Mouse (Mus musculus) urinary bladder, postnatal 4 days (tissue): ENCODE measurements around the gene Kansl1l.

Experiments used
- DNase-seq, 2 experiments: peaks; one replicate each; pipeline ENCODE4 v3.0.0; 2021 to 2022; ENCODE audit warnings: low spot score in 2 of 2

The Kansl1l gene

DNA sequence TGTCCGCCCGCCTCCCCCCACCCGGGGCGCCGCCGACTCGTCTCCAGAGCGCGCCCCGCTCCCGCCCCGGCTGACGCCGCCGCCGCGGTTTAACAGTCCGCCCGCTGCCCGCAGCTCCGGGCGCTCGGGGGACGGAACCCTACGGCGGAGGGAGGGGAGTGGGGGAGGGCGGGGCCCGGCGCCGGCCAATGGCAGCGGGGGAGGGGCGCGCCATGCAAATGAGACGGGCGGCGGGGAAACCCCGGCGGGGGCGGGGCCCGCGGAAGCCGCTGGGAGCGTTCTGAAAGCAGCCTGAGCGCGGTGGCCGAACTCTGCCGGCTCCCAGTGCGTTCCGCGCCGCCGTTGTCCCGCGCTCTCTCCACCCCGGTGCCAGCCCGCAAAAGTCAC is at the start of gene Kansl1l:
Kansl1l (minus strand) TSS at position 110 of the 387 bp plus-strand sequence.
- peak; percentile 92 to 96 for DNase-seq

DNA sequence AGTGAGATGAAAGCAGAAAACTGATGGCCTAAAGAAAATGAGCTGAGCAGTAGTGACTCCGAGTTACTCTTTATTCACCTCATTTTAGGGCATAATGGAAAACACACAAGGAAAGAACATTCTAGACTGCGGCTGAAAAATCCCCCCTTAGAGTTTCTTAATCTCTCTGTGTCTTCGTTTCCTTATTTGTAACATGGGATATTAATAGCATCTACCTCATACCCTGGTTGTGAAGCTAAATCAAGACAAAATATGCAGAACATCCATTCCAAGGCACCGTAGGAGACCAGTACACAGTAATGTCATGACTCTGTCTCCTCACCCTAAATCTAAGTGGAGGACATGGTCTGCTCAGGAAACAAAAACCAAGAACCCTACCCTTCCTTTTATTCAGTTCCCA is 48.3 kb upstream of the Kansl1l start:
- DNase-seq: no peak

DNA sequence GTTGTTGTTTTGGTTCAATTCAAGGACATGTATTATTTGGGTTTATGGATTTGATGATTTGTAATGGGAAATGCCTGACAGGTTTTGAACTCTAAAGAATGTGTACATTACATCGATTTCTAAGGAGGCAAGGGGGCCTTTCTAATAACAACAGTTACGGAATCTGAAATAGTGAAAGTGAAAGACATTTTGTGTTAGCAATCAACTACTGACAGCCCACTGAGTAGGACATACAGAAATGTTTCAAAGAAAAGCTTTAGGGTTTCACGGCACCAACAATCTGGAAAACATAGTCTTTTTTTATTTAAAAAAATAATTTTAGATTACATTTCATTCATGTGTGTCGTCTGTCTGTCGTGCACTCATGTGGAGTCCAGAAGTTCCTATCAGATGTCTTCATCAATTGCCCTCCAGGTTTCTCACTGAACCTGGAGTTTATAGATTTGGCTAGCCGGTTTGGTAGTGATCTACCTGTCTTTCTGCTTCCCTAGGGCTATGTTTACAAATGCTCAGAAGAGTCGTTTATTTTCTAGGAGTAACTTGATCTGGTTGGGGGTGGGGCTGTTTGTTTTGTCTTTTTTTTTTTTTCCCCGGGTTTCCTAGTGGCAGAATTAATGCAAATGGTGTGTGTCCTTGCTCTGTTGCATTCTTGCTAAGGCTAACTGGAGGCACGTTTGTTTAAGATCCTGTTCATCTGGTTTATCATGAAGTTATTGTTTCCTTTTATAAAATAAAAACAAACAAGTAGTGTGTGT is 46.6 kb upstream of the Kansl1l start:
- no peak for DNase-seq

- DNase-seq: peak; percentile 82
Observed at GRCm38 (mm10) chr1:66862712-66863511, 45.5 kb upstream of the Kansl1l start, which contains the start of gene Acadl. TSS of gene Acadl (minus strand) at chr1:66863277.

GRCm38 (mm10) chr1:66861764-66862672 is 44.7 kb upstream of the Kansl1l start:
- no peak for DNase-seq

GRCm38 (mm10) chr1:66847506-66847905 is 30.1 kb upstream of the Kansl1l start:
- no peak for DNase-seq

DNA sequence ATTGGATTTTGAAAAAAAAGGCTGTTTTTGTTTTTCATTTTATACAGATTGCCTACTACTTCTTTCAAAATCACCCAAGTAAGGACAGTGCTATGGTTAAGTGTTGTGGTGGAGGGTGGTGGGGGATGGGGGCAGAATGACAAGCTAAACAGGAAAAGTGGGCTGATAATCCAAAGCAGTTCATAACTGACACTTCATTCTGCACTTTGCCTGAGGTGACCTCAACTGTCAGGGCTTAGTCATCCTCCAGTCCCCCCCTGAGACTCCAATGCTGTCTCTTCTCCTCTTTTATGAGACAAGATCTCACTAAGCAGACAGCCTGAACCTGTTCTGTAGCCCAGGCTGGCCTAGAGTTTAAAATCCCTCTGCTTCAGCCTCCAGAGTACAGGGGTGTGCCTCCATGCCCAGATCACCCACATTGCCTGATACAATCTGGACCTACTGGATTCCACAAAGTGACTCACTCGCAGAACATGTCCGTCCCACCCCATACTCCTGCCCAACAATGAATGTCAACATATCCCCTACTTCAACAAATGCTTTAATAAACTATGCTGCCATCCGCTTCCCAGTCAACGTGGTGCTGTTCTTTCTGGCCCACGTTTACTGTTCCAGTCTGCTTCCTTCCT is 28.4 kb upstream of the Kansl1l start:
- DNase-seq: no peak

- DNase-seq: no peak
Observed at GRCm38 (mm10) chr1:66841938-66842337, 24.6 kb upstream of the Kansl1l start.

- DNase-seq: no peak
Observed at GRCm38 (mm10) chr1:66841510-66841909, 24.1 kb upstream of the Kansl1l start.

DNA sequence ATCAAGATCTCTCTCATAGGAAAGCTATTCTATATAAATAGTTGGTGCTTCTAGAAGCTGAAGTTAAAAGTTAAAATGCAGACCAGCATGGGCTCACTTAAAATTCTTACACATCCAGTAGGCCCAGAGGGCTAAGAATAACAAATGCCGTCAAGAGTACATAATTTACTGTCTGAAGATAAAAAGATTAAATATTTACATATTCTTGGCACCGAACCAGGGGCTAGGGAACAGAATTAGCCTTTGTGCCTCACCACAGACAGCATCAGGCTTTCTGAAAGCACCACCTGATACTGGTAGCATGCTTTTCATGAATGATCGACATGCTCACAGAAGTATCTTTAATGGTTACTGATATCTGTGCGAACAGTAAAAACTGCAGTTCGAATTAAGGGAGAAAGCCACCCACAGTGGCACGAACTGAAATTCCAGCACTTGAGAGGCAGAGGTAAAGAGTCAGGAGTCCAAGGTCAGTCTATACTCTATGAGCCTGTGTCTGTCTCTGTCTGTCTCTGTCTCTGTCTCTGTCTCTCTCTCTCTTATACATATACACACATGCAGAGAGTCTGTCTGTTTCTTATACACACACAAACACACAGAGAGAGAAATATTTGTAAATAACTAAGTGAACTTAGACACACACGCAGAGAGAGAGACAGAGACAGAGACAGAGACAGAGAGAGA is 22.5 kb upstream of the Kansl1l start:
- DNase-seq: no peak

DNA sequence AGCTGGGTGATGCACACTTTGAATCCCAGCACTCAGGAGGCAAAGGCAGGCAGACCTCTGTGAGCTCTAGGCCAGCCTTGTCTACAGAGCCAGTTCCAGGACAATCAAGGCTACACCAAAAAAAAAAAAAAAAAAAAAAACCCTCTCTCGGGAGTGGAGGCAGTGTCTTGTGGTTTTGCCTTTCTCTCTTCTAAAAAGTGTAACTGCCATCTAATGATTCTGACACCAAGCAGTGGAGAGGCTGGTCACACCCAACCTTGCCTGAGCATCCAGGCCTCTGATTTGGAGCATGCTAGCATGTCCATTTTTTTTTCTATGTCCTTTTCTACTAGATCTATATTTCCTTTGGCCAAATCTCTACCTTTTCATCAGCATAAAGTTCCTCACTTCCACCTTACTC is 21.8 kb upstream of the Kansl1l start:
- DNase-seq: no peak

GRCm38 (mm10) chr1:66838184-66839042 is 21.1 kb upstream of the Kansl1l start:
- DNase-seq: peak in 1 of 2 experiments; percentile 80

DNA sequence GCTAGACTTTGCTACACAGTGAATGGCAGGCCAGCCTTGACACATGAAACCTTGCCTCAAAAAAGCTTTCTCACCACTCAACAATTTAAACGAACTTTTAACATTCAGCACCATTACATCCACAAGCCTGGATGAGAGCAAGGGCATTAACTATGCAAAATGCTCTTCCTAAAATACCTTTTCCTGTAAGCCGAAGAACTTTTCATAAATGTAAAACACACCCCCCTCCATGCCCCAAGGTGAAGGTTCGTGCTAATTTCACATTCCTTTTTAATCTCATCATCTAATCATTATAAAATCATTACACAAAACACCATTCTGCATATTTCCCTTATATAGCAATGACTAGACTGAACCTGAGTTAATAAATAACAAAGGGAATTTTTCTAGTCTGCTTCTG is 19.8 kb upstream of the Kansl1l start:
- DNase-seq: no peak

DNA sequence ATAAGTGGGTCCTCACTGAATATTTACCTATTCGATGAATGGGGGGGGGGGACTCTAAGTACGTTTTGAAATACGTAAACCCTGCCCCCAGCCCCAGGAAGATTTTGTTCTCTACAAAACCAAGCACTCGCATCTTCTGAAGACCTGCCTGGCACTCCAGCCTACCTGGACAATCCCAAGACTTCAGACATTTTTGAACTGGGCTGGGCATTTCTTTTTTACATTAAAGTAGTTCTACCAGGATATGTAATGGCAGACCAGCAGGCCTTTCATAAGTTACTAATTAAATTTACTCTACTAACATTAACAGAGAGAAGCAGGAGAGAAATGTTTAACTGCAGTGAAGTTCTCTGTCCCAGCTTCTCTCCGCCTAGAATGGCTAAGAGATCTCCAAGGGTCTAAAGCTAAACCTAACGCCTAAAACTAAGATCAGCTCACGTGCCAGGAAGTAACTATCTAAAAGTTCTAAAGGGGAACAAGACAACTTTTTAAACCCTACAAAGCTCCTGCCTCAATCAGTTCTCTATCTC is 15.3 kb upstream of the Kansl1l start:
- DNase-seq: no peak

- no peak for DNase-seq
Observed at GRCm38 (mm10) chr1:66831824-66832600, 14.7 kb upstream of the Kansl1l start.

DNA sequence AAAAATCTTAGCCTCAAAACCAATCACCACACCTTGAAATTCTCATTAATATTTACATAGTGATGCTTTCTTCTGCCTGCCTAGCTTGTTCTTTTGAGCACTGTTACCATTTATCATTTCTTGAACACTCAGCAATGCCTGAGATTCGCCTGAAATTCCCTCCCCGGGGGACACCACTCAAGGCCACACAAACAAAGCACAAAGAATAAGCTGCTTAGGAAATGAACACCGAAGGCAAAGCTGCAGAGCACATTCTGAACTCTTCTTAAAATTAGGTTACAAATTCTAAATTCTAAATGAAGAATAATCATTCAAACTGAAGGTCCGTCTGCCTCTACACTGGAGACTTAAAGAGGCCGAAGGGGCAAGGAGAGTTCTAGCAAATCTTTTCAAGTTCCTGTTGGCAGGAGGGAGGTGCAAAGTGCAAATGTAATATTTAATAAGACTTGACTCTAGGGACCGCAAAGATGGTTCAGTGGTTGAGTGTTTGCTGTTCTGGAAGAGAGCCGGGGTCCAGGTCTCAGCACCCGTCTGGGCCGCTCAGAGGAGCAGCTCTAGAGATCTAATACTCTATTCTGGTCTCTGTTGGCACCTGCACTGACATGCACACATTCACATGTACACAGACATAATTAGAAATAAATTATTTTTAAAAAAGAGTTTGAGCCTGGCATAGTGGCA is 12.2 kb upstream of the Kansl1l start:
- DNase-seq: no peak

- DNase-seq: no peak
Observed at GRCm38 (mm10) chr1:66821966-66822365, 4.6 kb upstream of the Kansl1l start.

DNA sequence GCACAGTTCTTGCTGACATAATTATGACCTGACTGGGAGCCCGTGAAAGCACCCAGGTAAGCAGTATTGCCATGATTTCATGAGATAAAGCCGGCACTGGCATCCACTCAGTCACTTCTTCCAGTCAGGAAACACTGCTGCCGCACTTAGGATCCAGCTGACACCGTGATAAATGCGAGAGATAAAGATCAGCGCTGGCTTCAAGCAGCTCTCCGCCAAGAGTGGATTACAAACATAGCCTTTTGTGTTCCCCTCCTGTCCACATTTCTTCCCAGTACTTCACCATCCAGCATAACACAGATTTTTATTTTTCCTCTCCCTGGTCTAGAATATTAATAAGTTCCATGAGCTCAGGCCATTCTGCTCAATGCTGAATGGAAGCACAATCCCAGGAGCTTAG is 2.9 kb upstream of the Kansl1l start:
- DNase-seq: no peak
